Mouse (Mus musculus) adrenal gland, postnatal 14 days (tissue): Measurements from ENCODE around the gene Abcc4. TPM values are rescaled to one million over a fixed set of nuclear protein-coding genes. Genes with fewer than 3 reads are reported as not detected.

Source experiments
- DNase-seq: peaks from one replicate; pipeline ENCODE4 v3.0.0; 2021; ENCODE audit warnings: mixed read lengths
- total RNA-seq: library from RNA; stranded (reverse); gene quantifications from 2 replicates; pipeline ENCODE4 v1.2.3, GENCODE M21; 2021

Gene Abcc4
- total RNA-seq, 1 experiment from 2014 or later = 9.4 TPM

DNA sequence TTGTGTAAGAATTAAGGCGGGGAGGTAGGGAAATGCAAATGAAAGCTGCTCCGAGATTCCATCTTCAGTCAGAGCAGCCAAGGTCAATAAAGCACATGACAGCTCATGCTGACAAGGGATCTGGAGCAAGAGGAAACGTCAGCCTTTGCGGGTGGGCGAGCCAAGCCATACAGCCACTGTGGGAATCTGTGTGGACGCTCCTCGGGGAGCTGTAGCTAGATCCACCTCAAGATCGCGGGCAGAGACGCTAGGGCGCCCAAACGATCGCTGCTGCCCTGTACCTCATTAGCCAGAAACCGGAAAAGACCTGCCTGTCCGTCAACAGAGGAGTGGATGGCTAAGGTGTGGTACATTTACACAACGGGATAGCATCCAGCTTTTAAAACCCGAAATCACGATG lies 7.4 kb upstream of the Abcc4 start:
- peak; percentile 36 for DNase-seq

DNA sequence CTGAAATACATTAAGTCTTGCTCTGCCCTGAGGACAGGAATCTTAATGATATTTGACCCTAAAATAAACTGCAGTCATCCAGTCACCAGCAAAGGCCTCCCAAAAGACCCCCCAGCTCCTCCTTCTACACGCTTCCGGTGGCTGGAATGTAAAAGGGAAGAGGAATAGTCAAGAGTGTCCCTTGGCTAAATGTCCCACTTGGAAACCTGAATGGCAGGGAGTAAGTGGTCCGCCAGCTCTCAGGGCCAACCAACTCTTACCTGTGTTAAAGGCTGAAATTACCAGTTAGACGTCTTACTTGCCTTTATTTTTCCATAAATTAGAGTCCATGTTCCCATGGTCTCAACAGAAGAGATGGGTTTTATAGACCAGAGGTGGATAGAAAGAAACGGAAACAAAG lies 6.9 kb upstream of the Abcc4 start:
- no peak for DNase-seq

- no peak for DNase-seq
These were observed 4.9 kb upstream of the Abcc4 start for GRCm38 (mm10) chr14:118710945-118711344.

DNA sequence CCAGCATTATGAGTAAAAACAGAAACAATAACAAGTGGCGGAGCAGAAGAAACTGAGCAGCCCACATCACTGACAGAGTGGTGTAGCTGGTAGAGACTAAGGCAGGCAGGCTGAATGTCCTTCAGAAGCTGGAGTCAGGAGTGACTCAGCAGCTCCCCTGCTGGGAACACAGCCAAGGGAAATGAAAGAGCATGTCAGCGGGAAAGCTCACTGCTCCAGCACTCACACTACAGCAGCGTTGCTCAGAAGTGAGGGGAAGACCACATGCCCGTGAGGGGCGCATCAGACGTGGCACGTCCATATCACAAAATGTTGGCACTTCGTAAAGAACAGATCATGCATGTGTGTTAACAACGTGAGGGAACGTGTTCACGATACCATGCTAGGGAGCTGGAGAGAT lies 3.7 kb upstream of the Abcc4 start:
- peak; percentile 94 for DNase-seq

- DNase-seq = no peak
These were observed 2.1 kb upstream of the Abcc4 start for GRCm38 (mm10) chr14:118708126-118708525.

DNA sequence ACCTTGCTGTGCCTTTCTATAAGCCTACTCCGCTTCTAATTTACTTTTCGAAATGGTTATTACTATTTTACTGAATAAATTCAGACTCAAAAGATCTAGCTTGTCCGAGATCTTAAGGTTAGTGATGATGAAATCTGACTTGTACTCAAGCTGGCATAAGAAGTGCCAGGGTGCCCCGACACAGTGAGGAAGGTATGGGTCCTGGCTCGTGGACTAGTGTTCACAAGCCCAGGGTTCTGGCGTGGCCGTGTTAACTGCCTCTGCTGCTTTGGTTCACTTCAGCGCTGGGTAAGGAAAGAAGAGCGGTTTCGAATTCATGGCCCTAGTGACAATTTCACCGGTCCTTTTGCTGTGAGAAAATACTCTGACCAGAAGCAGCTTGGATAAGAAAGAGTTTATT lies 943 bp upstream of the Abcc4 start:
- DNase-seq = no peak

DNA sequence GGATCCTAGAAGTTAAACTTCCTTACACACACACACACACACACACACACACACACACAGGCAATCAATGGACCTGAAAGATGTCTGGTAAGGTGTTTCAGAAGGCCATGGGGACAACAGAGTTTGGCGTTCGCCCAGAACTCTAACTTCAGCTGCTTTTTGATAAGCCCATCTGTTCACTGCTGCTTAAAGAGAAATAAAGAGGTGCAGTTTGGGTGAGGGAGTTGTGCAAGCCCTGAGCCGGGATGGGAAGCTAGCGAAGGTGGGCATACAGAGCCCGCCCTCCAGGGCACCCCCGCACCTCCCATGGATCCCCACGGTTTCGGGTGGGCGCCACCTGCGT lies 583 bp downstream of the Abcc4 start:
- DNase-seq = peak; percentile 14

DNA sequence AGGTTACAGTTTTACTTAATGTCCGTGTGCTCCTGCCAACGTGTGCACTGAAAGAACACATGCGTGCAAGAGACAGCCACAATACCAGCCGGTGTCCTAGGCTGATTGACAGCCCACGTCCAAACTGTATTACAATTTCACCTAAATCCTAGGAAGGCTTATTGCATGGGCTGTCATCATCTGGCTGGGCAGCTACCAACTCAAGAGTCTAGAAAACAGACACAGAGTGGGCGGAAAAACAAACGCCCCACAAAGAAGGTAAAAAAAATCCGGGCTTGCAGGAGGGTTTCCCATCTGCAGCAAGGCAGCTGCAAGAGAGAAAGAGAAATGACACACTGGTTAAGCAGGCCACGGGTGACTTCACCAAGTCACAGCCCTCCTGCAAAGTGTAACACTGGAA lies 2.7 kb downstream of the Abcc4 start:
- DNase-seq = no peak

DNA sequence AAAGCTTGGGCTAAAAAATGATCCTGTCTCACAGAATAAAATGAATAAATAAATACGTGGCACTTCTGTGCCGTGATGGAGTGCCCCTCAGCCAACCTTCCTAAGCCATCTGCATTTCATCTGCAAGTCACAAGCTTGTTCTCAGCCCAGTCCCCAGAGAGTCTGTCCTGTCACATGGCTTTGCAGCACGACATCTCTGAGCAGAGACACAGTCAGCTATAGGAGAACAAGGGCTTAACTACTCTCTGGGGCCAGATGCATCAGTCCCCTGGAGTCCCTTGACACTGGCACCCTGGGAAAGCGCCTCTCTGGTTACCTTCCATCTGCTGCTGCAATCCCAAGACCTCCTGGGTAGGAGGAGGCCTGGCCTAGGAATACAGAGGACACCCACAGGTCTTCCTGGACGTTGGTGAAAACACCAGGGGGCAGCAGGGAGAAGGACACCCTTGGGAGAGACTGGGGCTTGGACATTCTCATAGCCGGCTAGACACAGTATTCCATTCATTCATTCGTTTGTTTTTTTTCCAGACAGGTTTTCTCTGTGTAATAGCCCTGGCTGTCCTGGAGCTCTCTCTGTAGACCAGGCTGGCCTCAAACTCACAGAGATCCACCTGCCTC lies 3.9 kb downstream of the Abcc4 start:
- peak; percentile 83 for DNase-seq

DNA sequence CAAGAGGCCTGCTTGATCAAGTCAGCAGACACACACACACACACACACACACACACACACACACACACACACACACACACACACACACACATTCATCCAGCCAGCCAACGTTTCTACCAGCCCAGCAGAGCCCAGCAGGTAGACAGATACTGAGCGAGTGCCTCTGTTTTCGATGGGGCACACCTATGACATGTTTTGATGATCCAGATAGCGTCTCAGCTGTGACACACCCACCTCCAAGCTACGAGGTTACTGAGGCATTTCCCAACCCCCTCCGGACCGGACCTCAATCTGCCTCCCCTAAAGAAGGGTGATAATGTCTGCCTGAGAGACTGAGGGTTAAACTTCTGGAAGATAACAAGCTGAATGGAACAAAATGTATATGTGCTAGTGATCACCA lies 5.4 kb downstream of the Abcc4 start:
- DNase-seq = no peak

- no peak for DNase-seq
These were observed 6.1 kb downstream of the Abcc4 start for GRCm38 (mm10) chr14:118699963-118700362.

DNA sequence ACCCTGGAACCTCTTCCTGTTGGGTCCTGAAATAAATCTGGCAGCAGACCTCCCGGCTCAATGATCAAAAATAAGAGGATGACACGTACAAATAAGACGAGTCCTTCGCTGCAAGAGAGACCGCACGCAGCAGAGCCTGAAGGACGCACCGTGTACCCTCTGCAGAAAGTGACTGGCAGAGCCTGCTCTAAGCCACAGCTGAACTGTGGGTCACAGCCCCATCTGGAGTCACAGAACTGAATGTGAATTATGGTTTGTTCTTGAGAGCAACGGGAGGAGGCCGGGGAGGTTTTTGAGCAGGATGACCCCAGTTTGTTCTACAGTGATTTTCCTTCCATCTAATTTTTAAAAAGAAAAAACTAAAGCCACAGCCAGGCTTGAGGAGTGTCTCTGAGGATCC lies 6.5 kb downstream of the Abcc4 start:
- DNase-seq = no peak

DNA sequence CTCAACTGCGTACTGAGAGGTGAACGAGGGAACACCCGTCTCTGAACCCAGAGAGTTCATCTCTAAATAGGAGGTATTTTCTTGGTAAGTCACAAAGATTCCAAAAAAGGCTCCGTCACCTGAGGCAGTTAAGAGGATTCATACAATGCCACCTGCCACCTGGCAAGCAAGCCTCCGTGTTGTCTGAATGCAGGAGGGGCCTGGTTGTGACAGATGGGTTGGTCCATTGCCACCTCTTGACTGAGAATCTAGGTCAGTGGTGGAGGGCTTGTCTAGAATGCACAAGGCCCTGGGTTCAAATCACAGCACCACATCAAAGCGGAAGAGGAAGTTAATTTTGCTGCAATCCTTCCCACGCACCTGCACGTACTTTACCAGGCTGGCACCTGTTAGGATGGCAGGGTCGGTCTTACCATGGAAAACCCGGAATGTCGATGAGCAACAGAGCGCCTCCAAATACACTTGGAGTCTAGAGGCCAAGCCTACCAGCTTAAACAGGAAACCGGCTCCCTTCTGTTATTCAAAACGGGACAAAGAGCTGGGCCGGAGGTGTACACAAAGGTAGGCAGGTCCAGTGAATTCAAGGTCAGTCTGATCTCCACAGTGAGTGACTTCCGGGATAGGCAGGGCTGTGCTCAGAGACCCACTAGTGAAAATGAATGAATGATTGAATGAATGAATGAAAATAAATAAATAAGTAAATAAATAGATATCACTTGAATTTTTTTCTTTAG lies 9.3 kb downstream of the Abcc4 start:
- DNase-seq = no peak

GRCm38 (mm10) chr14:118695866-118696265 lies 10.2 kb downstream of the Abcc4 start:
- DNase-seq = no peak

- DNase-seq = no peak
These were observed 11.7 kb downstream of the Abcc4 start for GRCm38 (mm10) chr14:118694321-118694720.

- no peak for DNase-seq
These were observed 14.1 kb downstream of the Abcc4 start for GRCm38 (mm10) chr14:118691910-118692309.

- DNase-seq = no peak
These were observed 14.6 kb downstream of the Abcc4 start for GRCm38 (mm10) chr14:118691404-118691803.

GRCm38 (mm10) chr14:118690921-118691320 lies 15.1 kb downstream of the Abcc4 start:
- DNase-seq = peak; percentile 37

- DNase-seq = peak; percentile 28
These were observed 15.7 kb downstream of the Abcc4 start for GRCm38 (mm10) chr14:118690336-118690735.

GRCm38 (mm10) chr14:118688643-118689042 lies 17.4 kb downstream of the Abcc4 start:
- no peak for DNase-seq

DNA sequence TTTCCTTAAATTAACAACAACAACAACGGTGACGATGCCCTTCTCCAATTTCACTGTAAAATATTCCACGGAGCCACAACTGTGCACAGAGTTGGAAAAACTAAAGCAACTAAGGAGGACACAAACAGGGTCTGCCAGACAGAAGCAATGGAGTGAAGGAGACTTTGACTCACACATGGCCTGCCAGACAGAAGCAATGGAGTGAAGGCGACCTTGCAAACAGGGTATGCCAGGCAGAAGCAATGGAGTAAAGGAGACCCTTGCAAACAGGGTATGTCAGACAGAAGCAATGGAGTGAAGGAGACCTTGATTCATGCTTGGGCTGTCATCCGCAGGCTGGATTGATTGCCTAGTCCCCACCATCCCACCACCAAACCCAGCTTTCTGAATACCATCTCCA lies 19.2 kb downstream of the Abcc4 start:
- no peak for DNase-seq

- no peak for DNase-seq
These were observed 20.4 kb downstream of the Abcc4 start for GRCm38 (mm10) chr14:118685572-118685971.

- DNase-seq = no peak
These were observed 23.5 kb downstream of the Abcc4 start for GRCm38 (mm10) chr14:118682339-118683034.

- peak; percentile 41 for DNase-seq
These were observed 24.9 kb downstream of the Abcc4 start for GRCm38 (mm10) chr14:118681087-118681486.
